Mouse (Mus musculus) kidney, adult 11 months (tissue): Measurements from ENCODE around the gene Dcst1.

Experiments
- DNase-seq: peaks from one replicate; pipeline ENCODE4 v3.0.0; 2022

The Dcst1 gene

DNA sequence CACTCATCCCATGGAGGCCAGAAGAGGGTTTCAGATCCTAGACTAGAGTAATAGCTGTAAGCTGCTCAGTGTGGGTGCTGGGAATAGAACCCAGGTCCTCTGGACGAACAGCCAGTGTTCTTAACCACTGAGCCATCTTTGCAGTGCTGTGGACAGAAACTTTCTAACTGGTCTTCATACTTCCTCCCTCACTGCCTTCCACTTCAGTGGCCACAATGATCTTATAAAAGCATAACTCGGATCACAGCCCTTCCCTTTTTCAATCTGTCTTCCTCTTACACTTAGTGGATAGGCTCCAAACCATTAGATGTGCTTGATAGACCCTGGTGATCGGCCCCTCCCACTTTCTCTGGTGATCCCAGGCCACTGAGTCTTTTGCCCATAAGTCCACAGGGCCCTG, 4.8 kb downstream of the Dcst1 start:
- DNase-seq = no peak

- DNase-seq = no peak
Observed at GRCm38 (mm10) chr3:89359630-89360029, 5.4 kb downstream of the Dcst1 start.

DNA sequence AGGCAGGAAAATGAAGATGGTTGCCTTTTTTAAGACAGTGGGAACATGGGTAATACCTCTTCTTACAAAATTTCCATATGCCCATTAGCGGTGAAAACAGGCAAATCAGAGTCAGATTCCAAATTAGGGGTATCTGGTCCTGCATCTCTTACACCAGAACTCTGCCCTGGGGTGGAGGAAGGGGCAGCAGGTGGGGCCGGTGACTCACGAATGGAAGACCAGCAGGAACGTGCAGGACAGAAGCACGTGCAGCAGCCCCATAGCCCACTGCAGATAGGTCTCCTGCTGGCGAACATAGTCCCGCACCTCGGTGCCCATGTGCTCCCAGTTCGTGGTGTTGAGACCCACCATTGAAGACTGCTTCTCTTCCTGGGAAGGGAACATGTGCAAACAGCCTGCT, 9.0 kb downstream of the Dcst1 start:
- DNase-seq = no peak

- peak; percentile 76 for DNase-seq
Observed at GRCm38 (mm10) chr3:89355512-89355902, 9.5 kb downstream of the Dcst1 start.

- peak; percentile 89 for DNase-seq
Observed at GRCm38 (mm10) chr3:89354816-89355511, 10.1 kb downstream of the Dcst1 start.

- peak; percentile 68 for DNase-seq
Observed at GRCm38 (mm10) chr3:89351271-89351670, 13.8 kb downstream of the Dcst1 start.

DNA sequence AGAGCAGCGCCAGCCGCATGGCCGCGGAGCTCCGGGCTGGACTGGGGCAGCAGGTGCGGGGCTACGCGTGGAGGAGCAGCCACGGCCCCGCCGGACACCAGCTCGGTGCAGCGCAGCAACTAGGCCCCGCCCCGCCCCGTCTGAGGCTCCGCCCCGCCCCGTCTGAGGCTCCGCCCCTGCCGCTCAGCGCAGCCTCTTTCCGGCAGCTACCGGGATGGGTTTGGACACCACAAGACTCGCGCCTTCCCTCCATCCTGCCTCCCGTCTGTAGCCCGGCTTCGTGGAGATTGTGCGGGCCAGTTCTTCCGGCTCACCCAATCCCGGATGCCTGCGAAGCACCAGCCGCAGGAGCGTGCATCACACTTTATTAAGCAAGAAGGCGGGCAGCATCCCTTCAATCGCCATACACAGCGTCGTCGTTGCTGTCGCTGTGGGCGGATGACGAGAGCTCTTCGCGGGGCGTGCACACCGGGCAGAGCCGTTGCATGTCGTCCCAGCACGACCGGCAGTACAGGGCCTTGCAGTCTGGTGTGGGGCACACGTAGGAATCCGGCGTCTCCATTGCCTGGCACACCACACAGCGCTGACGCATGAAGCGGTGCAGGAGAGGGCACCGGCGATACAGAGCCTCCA, 15.1 kb downstream of the Dcst1 start, which contains the start of gene Adam15:
Gene Adam15, minus strand, starts transcription at position 128 of the 633 bp plus-strand sequence.
- DNase-seq = peak; percentile 89

DNA sequence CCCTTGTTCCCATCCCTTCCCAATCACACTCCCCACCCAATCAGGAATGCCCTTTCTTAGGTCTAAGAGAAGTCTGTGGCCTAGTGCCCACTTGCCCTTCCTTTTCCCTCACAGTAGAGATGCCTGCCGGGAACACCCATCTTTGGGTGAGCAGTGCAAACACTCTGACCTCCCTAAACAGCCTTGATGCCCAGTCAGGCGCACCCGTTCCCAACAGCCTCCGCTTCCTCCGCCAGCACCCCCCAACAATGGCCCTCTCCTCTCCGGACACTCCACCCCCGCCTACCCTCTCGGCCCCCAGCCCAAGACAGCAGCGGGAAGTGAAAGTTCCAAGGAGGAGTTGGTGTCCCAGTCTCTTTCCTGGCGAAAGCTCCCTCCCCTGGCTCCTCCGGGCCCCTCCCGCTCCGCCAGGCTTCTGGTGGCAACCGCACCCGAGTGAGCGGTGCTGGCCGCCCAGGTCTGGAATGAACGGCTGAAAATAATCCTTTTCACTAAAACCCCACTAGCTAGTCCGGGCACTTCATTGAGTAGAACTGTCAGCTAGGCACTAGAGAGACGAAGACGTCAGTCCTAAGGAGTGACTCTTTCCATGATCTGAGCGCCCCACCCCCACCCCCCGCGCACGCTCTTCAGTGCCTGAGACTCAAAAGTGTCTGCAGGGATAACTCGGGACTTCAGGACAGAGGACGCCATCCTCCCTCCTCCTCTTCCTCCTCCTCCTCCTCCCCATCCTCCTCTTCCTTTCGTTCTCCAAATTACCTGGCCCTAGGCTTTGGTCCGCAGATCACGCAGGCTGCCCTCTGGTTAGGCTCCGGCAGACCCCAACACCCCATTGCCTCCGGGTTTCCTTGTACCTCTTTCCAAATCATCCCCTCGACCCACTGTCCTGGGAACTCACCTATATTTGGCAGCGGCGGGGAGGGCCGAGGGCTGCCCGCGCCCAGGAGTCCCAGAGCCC, 15.9 kb downstream of the Dcst1 start:
- peak; percentile 59 for DNase-seq

DNA sequence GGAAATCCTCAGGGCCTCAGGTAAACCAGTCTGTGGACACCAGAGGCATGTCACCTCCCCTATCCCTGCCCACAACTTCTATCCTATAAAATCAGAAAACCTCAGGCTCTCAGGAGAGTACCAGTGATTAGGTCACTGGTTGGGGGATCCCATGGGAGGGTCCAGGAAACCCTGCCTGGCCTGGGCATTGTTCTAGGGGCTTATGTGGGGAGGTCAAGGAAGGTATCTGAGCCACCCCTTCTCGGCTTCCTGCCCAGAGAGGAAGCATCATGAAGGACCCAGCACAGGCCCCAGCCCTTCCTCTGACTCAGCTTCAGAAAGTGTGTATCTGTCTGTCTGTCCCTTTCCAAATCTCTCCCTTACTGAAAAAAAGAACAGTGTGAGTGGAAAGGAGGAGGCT, 17.1 kb downstream of the Dcst1 start:
- no peak for DNase-seq

- DNase-seq = no peak
Observed at GRCm38 (mm10) chr3:89346815-89347540, 18.1 kb downstream of the Dcst1 start.

- DNase-seq = peak; percentile 47
Observed at GRCm38 (mm10) chr3:89343279-89343678, 21.8 kb downstream of the Dcst1 start.

- DNase-seq = no peak
Observed at GRCm38 (mm10) chr3:89341794-89342193, 23.3 kb downstream of the Dcst1 start.

DNA sequence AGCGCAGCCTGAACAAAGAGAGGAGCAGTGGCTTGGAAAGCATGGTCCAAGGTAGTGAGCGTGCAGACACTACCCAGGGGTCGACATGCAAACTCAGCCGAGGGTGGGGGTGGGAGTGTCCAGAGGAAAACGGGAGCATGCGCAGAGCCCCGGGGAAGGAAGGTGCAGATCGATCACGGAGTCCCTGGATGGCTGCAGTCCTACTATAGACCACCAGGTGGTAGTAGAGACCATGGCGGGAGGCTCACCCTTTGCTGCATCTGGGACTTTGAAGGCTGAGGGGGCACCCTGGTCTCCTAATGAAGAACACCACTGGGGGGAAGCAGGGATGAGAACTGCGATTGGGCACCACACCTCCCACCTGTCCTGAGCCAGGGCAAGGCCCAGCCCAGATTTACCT, 24.6 kb downstream of the Dcst1 start:
- DNase-seq = no peak

DNA sequence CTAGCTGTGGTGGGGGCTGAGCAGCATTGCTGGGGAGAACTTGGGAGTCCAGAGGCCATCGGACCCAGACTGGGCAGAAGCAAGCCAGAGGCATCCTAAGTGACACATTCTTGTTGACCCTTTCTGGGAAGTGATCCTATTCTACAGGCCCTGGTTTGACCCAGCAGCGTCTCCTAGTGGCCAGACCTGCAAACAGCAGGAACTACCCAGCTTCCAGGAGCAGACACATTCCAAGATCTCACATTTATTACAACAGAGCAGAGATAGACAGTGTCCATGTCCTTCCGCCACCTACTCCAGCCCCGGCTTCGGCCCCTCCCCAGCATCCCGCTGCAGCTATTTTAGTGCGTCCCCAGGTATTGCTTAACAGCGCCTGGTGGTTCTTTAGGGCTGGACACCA, 25.6 kb downstream of the Dcst1 start:
- DNase-seq = peak; percentile 78

DNA sequence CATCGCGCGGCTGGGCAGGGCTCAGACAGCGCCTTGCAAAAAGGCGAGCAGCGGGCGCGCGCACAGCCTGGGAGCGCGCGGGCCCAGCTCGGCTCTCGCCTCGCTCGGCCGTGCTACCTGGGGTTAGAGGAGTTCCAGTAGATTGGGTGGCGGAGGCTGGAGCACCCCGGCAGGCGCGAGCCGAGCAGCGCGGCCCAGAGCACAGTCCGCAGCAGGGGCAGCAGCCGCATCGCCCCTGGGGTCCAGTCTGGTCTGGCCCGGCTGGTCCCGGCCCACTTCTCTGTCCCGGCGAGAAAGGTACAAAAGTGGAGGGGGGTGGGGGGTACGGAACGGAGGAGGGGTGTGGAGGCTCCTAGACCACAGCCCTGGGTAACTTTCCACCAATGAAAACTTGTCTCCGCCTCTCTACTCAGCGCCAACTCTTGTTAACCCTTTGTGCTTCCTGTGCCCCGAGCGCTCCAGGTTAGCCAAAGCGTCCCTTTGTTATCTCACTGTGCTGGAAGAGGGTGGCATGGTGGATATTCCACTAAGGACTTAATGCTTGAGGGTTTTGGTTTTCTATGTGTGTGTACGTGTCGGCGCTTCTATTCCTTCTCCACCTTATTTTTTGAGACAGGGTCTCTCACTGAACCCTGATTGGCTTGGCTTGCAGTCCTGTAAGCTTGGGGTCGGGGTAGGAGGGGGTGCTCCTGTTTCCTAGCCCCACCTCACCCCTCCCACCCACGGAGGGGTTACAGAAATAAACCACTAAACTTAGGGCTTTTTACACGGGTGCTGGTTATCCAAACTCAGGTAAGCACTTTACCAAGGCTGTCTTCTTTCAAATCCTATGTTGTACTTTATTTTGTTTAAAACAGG, 27.1 kb downstream of the Dcst1 start, which contains the start of gene Efna4:
Gene Efna4, minus strand, starts transcription at position 308 of the 858 bp plus-strand sequence.
- peak; percentile 59 for DNase-seq

DNA sequence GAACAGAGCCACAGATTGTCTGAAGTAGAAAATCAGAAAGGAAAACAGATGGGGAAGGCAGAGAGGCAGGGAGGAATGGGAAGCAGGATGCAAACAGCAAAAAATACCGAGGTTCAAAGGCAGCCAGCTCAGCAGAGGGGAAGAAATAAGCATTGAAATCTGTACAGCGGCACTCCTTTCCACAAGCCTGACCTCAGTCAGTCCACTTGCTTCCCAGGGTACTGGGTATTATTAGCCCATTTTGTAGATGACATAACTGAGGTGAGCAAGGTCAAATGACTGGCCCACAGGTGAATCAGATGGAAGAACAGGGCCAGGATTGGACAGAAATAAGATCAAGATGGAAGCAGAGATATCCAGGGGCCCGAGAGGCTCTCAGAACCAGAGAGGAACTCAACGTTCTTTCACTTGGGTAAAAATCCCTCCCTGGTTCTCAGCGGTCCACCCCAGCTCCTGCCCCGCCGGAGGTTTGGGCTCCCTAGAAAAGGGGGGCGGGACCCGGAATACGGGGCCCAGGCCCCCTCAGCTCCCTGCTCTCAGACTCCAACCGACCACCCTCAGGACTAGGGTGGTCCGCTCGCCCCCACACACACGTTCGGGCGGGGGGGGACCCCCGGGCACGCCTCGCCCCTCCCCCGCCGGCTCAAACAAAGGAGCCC, 27.9 kb downstream of the Dcst1 start:
- DNase-seq = no peak

DNA sequence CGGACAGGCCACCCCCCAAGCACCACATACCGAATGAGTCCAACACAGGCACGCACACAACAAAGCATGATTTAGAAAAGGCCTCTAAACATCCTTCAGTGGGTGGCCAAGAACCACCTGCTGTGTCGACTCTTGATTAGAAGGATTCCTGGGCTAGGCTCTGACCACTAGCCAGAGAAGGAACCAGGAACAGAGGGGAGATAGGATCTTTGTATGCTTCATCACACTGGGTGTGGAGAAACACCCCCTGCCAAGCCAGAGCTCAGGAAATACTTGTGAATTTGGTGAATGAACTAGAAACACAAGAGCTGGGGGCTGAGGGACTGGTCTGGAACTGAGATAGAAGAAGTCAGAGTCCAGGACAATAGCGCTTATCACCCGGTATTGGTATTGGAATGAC, 28.5 kb downstream of the Dcst1 start:
- no peak for DNase-seq

DNA sequence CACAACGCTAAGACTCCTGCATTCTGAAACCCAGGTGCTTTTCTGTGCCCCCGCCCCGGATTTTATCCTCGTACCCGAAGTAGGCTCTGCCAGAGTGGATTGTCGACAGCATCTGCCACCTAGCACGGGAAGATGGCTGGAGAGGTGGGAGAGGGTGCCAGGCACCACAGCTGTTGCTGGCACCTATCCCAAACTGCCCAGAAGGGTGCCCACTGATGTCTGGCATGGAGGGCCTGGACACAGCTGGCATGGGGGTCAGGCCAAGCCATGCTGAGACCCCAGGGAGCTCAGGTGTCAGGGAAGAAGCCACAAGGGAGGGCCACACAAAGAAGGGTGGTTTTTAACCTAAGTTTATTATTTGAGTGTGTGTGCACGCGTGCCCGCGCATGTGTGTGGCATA, 32.0 kb downstream of the Dcst1 start:
- no peak for DNase-seq

DNA sequence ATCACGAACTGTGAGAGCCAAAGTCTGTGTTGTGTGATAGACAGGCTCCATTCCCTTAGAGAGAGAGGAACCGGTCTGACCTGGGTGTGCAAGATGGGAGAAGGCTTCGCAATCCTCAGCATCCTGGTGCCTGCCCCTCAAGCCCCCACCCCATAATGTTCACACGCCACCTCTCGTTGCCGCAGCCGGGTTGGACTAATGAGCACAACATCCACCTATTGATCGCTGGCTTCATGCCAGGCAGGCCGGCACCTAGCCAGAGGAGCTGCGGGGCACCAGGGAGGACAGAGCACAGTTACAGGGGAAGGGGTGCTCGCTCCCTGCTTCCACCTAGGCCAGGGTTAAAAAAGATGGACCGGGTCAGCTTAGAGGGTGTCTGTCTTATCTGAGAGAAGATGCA, 32.6 kb downstream of the Dcst1 start:
- no peak for DNase-seq

DNA sequence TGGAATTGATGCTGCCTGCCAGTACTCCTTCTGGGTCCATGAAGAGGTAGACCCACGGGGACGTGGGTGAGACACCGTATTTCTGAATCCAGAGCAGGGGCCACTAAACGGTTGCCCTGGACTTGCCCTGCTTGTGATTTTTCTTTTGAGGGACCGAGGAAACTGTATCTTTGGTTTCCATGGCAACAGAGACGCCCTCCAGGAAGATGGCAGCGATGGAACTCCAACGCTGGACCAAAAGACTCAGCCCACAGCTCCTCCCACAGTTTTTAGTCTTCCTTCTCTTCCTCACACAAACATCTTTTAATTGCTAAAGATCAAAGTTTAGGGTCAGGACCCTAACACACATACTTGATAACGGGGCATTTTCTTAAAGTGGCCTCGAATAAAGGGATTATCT, 33.0 kb downstream of the Dcst1 start:
- DNase-seq = no peak

- DNase-seq = no peak
Observed at GRCm38 (mm10) chr3:89331561-89331960, 33.5 kb downstream of the Dcst1 start.
